ENCODE assay signal across 16 mouse cellular contexts in the genomic region with DNA sequence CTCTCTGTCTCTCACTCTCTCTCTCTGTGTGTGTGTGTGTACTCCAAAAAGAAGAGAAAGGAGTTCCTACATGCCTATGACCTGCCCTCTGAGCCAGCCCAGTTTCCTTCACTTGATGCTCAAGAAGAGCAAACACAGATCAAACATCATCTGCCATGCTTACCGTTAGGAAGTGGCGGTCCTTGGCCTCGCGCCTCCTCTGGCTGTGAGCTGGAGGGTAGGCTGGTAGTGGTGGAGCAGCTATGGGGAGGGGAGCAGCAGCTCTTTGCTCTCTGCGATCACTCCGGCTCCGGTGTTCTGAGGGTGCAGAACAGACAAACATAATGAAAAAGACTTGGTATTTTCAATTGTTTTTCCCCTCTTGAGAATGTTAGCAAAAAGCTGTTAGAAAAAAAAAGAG.
A peak's percentile ranks its signal among the peaks of the same experiment; 100 is the strongest.
DNase-seq lines count a peak whose midpoint lies in the region.
"Had no signal": no experiment of that assay in that cellular context is flagged by ENCODE, and none has a peak within 500 bp of the region (broad histone marks: within the 10 kb centered on the region; RNA-seq: fewer than 3 reads in every experiment).

No protein-coding gene starts in this region.

- intact Hi-C loops in left cerebral cortex, postnatal 4 days (cut with DNase I), result no loop called here

- peak; percentile 52 to 77 for DNase-seq in cerebellum, postnatal 10 days
- DNase-seq in cerebellum, adult 9-11 months, result no peak
- DNase-seq in cerebellum, postnatal 14 days, result peak; percentile 33 to 54
- DNase-seq in cerebellum, postnatal 36 days, result no peak
- DNase-seq in left cerebral cortex, postnatal 4 days, result peak; percentile 4
- DNase-seq in left cerebral cortex, adult 18-20 months (ENCODE audit: low spot score in 2 of 2), result no peak
- DNase-seq: adrenal gland, adult 2 months; adrenal gland, adult 8-10 months; adrenal gland, postnatal 10 days; adrenal gland, postnatal 14 days; adrenal gland, postnatal 25 days; adrenal gland, postnatal 36 days; B cell, adult 2 months; cerebellum, adult 11 months; cerebellum, adult 11-12 months; cerebellum, adult 18-20 months had no signal

Comparison
In these comparisons a context has a peak if more than half of its experiments do, and no peak if none do; other contexts are left out.
1. DNase-seq: peak in cerebellum, postnatal 10 days (2 of 2), cerebellum, postnatal 14 days (2 of 2) and left cerebral cortex, postnatal 4 days (single experiment); none in cerebellum, adult 9-11 months (single experiment), cerebellum, postnatal 36 days (0 of 2) and left cerebral cortex, adult 18-20 months (0 of 2).